8 mouse cellular contexts compared by ENCODE assay signal in the genomic region with DNA sequence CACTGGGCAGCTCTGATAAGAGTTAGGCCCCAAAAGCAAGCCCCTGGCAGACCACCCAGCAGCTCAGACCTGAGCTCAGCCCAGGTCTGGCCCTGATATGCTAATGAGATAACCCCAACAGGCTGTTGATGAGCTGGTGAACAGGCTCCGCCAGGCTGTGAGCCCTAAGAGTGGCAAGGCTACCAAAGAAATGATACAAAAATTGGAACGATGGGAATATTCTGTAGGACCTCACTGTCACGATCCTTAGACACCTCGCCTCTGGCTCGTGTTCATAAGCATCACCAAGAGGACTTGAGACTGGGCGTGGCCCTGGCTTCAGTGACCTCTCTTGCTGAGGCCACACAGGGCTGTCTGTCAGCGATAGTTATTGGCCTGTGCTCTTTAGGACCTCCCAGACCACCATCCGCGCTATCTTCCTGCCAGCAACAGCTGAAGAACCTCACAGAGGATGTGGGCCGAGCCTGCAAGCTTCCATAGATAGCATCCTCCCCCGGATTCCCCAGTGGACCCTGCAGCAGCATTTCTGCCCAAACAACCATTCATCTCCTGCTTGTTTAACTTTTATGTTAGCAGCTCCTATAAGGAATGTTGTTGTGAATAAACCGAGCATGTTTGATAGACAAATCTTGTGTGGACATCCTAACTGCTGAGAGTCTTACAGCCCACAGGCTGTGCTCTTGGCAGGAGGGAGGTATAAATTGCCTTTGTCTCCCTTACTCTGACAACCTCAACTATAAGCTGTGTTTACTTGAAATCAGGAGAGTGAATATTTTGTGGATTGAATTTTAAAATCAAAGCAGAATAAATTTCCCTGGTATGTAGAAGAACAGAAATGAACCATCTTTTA. TPM values are rescaled to one million over a fixed set of nuclear protein-coding genes. Genes with fewer than 3 reads are reported as not detected.
DNase-seq lines count a peak whose midpoint lies in the region; ATAC-seq lines count a peak whose summit lies in the region.

No protein-coding gene starts in this region.

- H3K27ac ChIP-seq in lung, embryonic 15.5 days: peak overlapping the region; percentile 80
- H3K27ac ChIP-seq in neural tube, embryonic 15.5 days (replicated peaks): 0 out of 2 replicates have a peak overlapping the region, but pooled peaks have one; percentile 25

- ATAC-seq in lung, embryonic 15.5 days (ENCODE audit: borderline replicate concordance, extremely low read depth, low FRiP score, low TSS enrichment): peak; percentile 94
- ATAC-seq in neural tube, embryonic 15.5 days (ENCODE audit: low FRiP score): no peak

- intact Hi-C loops in heart, postnatal 10 days (cut with DNase I): no loop called here

- H3K4me2 ChIP-seq in lung, embryonic 15.5 days: peak overlapping the region; percentile 21; the same call in 1 of the 2 replicates
- no peak overlapping the region for H3K4me2 ChIP-seq in neural tube, embryonic 15.5 days

- H3K36me3 ChIP-seq in lung, embryonic 15.5 days: no peaks in the 10 kb centered on the region
- H3K36me3 ChIP-seq in neural tube, embryonic 15.5 days: no peaks in the 10 kb centered on the region

- no peaks in the 10 kb centered on the region for H3K9me3 ChIP-seq in lung, embryonic 15.5 days
- H3K9me3 ChIP-seq in neural tube, embryonic 15.5 days (replicated peaks): no peaks in the 10 kb centered on the region

- H3K27me3 ChIP-seq in lung, embryonic 15.5 days: no peaks in the 10 kb centered on the region
- H3K27me3 ChIP-seq in neural tube, embryonic 15.5 days (replicated peaks): no peaks in the 10 kb centered on the region

- H3K9ac ChIP-seq in lung, embryonic 15.5 days: no peak overlapping the region
- no peak overlapping the region for H3K9ac ChIP-seq in neural tube, embryonic 15.5 days (replicated peaks)

- peaks cover 41% of the 10 kb centered on the region for H3K4me1 ChIP-seq in lung, embryonic 15.5 days
- peaks cover 25% of the 10 kb centered on the region for H3K4me1 ChIP-seq in neural tube, embryonic 15.5 days

- no peak overlapping the region for H3K4me3 ChIP-seq in lung, embryonic 15.5 days
- H3K4me3 ChIP-seq in neural tube, embryonic 15.5 days (replicated peaks): no peak overlapping the region

- DNase-seq in lung, postnatal 25 days (ENCODE audit: low spot score): no peak
- peak; percentile 80 for DNase-seq in embryo, embryonic 11 days
- DNase-seq in heart, postnatal 10 days: peak; percentile 82
- peak; percentile 92 for DNase-seq in liver
- no peak for DNase-seq in thymus, adult 18-20 months
- DNase-seq in layer of hippocampus, adult 8-10 months (ENCODE audit: low spot score in 2 of 2): no peak

- 21% methylated on average over 12 of the region's 12 CpGs for WGBS in lung, embryonic 15.5 days
- WGBS in neural tube, embryonic 15.5 days: 16% methylated on average over 12 of the region's 12 CpGs

RNA-seq across cellular contexts. Expression of gene Spz1, which starts 17.0 kb away (rescaled TPM):
- not detected in 2 replicates for polyA plus RNA-seq in lung, embryonic 15.5 days (2015; fragmentation: Nextera tagmentation; extraction: Ambion mirVana)
- not detected for total RNA-seq in heart, postnatal 10 days (2021)
- polyA plus RNA-seq in neural tube, embryonic 15.5 days (2015; fragmentation: Nextera tagmentation; extraction: Ambion mirVana): not detected in 2 replicates
- total RNA-seq in layer of hippocampus, adult 8-10 months (2022): not detected

RNA-seq across cellular contexts. Expression of gene Serinc5, which starts 17.9 kb away (rescaled TPM):
- polyA plus RNA-seq in lung, embryonic 15.5 days (2015; fragmentation: Nextera tagmentation; extraction: Ambion mirVana): 23.4 and 26.0 TPM in 2 replicates
- total RNA-seq in heart, postnatal 10 days (2021): 10 to 100 TPM; 30.7 to 36.8 TPM
- 16.1 and 16.6 TPM in 2 replicates for polyA plus RNA-seq in neural tube, embryonic 15.5 days (2015; fragmentation: Nextera tagmentation; extraction: Ambion mirVana)
- 10 to 100 TPM; 64.2 to 73.9 (median 70.0) TPM for total RNA-seq in layer of hippocampus, adult 8-10 months (2022)

Comparison
In these comparisons a context has a peak if more than half of its experiments do, and no peak if none do; other contexts are left out.
1. DNase-seq: peak in embryo, embryonic 11 days (single experiment), heart, postnatal 10 days (2 of 2) and liver (single experiment); none in lung, postnatal 25 days (single experiment), thymus, adult 18-20 months (0 of 2) and layer of hippocampus, adult 8-10 months (0 of 2).